Mouse (Mus musculus): ENCODE measurements around the gene Reck. TPM values are rescaled to one million over a fixed set of nuclear protein-coding genes. Genes with fewer than 3 reads are reported as not detected.

Gene Reck
- polyA plus RNA-seq, 1 experiment from 2014 or later, result 1.8 TPM

DNA sequence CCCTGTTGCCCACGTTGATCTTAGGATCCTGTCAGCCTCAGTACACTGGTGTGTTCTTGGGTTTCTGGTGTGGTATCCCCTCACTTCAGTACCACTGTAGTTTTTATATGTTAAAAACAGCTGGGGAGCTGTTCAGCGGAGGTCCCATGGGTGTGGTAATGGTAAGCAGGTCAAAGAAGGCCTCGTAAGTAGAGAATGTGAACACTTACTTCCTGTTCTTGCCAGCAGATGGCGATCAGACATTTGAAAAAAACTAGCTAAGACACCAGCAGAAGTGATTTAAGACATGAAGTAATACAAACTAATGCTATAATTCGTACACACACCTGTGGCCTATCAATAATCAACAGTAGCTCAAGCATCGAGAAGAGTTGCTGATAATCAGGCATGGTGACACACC, 31.1 kb downstream of the Reck start:
- no peak for ATAC-seq (ENCODE audit: insufficient read depth)
- no peaks in the 10 kb centered on the region for H3K9me3 ChIP-seq (replicated peaks)
- 18% methylated on average over 6 of the region's 6 CpGs for WGBS (ENCODE audit: insufficient replicate concordance)
- no peaks in the 10 kb centered on the region for H3K36me3 ChIP-seq (replicated peaks)
- no peaks in the 10 kb centered on the region for H3K4me1 ChIP-seq (replicated peaks)
- no peak overlapping the region for H3K9ac ChIP-seq
- H3K27ac ChIP-seq (replicated peaks), result no peak overlapping the region
- H3K27me3 ChIP-seq, result no peaks in the 10 kb centered on the region
- no peak overlapping the region for H3K4me2 ChIP-seq
- no peak overlapping the region for H3K4me3 ChIP-seq (replicated peaks)

DNA sequence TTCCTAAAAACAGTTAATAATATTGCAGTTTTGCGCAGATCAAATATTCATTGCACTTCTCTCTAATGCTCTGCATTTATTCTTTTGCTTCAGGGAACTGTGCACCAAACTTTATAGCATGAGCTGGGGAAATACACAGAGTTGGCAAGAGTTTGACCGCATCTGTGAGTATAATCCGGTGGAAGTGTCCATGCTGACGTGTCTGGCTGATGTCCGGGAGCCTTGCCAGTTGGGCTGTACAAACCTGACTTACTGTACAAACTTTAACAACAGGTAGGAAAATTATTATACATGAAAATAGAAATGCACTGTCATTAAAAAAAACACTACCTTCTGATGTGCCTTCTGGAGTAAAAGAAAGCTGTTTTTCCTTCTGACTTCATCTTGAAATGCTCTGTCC, 42.9 kb downstream of the Reck start:
- no peaks in the 10 kb centered on the region for H3K4me1 ChIP-seq (replicated peaks)
- WGBS (ENCODE audit: insufficient replicate concordance), result 83% methylated on average over 5 of the region's 5 CpGs

DNA sequence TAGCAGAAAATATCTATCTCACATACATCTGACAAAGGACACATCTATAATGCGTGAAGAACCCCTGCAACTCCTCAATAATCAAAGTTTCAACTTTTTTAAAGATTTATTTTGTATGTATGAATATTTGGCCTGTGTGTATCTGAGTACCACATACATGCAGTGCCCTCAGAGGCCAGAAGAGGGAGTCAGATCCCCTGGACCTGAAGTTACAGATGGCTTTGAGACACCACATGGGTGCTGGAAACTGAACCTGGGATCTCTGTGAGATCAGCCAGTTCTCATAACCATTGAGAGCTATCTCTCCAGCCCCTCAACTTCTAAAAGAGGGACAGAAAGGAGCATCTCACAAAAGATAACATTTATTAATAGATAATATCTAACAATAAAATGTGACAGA, 45.3 kb downstream of the Reck start:
- no peak for ATAC-seq (ENCODE audit: insufficient read depth)
- no peaks in the 10 kb centered on the region for H3K9me3 ChIP-seq (replicated peaks)
- H3K4me3 ChIP-seq (replicated peaks), result no peak overlapping the region
- no peaks in the 10 kb centered on the region for H3K36me3 ChIP-seq (replicated peaks)
- no peak overlapping the region for H3K4me2 ChIP-seq
- H3K27me3 ChIP-seq, result no peaks in the 10 kb centered on the region
- no peaks in the 10 kb centered on the region for H3K4me1 ChIP-seq (replicated peaks)
- no peak overlapping the region for H3K9ac ChIP-seq
- H3K27ac ChIP-seq (replicated peaks), result no peak overlapping the region
- WGBS (ENCODE audit: insufficient replicate concordance), result 61% methylated on average over 1 of the region's 1 CpGs

More for the DNA sequence above, 42.9 kb downstream of the Reck start:
- H3K27ac ChIP-seq (replicated peaks), result no peak overlapping the region
- no peak overlapping the region for H3K9ac ChIP-seq
- ATAC-seq (ENCODE audit: insufficient read depth), result no peak
- no peaks in the 10 kb centered on the region for H3K36me3 ChIP-seq (replicated peaks)
- H3K4me2 ChIP-seq, result no peak overlapping the region
- H3K9me3 ChIP-seq (replicated peaks), result no peaks in the 10 kb centered on the region
- H3K4me3 ChIP-seq (replicated peaks), result no peak overlapping the region
- no peaks in the 10 kb centered on the region for H3K27me3 ChIP-seq

DNA sequence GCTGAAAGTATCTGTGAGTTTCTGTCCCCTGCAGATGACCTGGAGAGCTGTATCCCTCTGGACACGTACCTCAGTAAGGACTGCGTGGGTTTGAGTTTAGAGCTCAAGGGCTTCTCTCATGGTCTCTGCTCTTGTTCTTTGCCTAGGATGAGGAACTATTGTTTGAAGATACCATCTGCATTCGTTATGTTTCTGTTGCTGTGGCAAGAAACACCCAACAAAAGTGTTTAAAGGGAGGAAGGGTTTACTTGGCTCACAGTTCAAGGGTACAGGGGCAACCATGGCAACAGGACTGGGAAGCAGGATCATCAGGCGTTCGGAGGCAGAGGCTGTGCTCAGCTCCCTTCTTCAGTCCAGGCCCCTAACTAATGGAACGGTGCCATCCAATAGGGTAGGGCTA, 49.8 kb downstream of the Reck start:
- Histone ChIP-seq H3K9me3 (replicated peaks) (no peaks in the 10 kb centered on the region), H3K27ac (replicated peaks) (no peak overlapping the region), H3K4me1 (replicated peaks) (no peaks in the 10 kb centered on the region), H3K36me3 (replicated peaks) (no peaks in the 10 kb centered on the region), H3K9ac (no peak overlapping the region), H3K4me3 (replicated peaks) (no peak overlapping the region), H3K4me2 (no peak overlapping the region), H3K27me3 (no peaks in the 10 kb centered on the region)
- 60% methylated on average over 6 of the region's 6 CpGs for WGBS (ENCODE audit: insufficient replicate concordance)
- no peak for ATAC-seq (ENCODE audit: insufficient read depth)

DNA sequence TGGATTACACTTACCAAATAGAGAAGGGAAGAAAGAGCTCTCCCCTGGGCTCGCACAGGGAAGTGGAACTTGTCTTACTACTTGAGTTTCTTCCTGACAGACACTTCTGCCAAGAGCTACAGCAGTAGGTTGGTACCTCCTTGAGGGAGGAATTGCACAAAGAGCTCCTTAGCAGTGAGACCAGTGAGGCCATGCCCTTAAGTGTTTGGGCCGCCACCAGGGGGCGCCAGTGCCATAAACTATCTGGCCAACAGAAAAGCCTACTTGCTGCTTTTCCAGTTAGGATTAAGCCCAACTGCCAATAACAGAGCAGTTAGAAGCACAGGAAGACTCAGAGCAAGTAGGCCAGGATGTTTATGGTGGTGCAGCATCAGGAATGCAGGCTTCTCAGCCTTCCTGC, 50.4 kb downstream of the Reck start:
- H3K36me3 ChIP-seq (replicated peaks), result no peaks in the 10 kb centered on the region
- 7% methylated on average over 3 of the region's 3 CpGs for WGBS (ENCODE audit: insufficient replicate concordance)
- no peaks in the 10 kb centered on the region for H3K9me3 ChIP-seq (replicated peaks)
- H3K27me3 ChIP-seq, result no peaks in the 10 kb centered on the region
- no peak overlapping the region for H3K4me2 ChIP-seq
- H3K4me3 ChIP-seq (replicated peaks), result no peak overlapping the region
- no peak overlapping the region for H3K27ac ChIP-seq (replicated peaks)
- H3K9ac ChIP-seq, result no peak overlapping the region
- ATAC-seq (ENCODE audit: insufficient read depth), result no peak
- H3K4me1 ChIP-seq (replicated peaks), result no peaks in the 10 kb centered on the region

DNA sequence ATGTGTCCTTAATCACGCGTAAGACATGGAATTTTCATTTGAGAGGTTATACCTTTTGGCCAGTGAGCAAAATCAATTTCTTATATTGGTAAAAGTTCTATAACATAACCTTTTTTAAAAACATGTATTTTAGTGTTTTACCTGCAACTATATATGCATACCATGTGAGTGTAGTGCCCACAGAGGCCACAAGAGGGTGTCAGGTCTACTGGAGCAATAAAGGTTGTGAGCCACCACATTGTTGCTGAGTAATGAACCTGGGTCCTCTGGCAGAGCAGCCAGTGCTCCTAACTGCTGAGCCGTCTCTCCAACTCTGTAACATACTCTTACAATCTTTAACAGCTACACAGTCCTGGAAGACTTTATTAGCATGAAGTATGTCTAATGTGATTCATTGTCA, 52.5 kb downstream of the Reck start:
- 81% methylated on average over 3 of the region's 3 CpGs for WGBS (ENCODE audit: insufficient replicate concordance)
- H3K9ac ChIP-seq, result no peak overlapping the region
- H3K9me3 ChIP-seq (replicated peaks), result no peaks in the 10 kb centered on the region
- no peak for ATAC-seq (ENCODE audit: insufficient read depth)
- no peaks in the 10 kb centered on the region for H3K4me1 ChIP-seq (replicated peaks)
- H3K27ac ChIP-seq (replicated peaks), result no peak overlapping the region
- H3K4me2 ChIP-seq, result no peak overlapping the region
- no peak overlapping the region for H3K4me3 ChIP-seq (replicated peaks)
- H3K27me3 ChIP-seq, result no peaks in the 10 kb centered on the region
- no peaks in the 10 kb centered on the region for H3K36me3 ChIP-seq (replicated peaks)

DNA sequence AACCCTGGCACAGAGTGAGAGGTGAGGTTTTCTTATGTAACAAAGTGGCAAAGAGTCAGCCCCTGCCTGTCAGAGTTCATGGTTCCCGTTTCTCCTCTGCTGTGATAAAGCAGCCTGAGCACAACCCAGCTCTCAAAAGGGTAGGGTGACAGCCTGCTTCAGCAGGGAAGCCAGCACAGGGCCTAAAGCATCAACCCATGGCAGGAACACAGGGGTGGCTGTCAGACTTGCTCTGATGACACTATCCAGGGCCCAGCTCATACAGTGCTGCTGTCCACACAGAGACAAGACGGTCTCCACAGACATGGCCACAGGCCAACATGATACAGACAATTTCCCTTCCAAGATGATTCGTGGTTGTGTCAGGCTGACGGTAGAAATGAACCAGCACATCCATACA, 56.5 kb downstream of the Reck start:
- H3K27ac ChIP-seq (replicated peaks), result no peak overlapping the region
- 40% methylated on average over 4 of the region's 4 CpGs for WGBS (ENCODE audit: insufficient replicate concordance)
- H3K4me1 ChIP-seq (replicated peaks), result peaks cover 3% of the 10 kb centered on the region
- H3K9me3 ChIP-seq (replicated peaks), result no peaks in the 10 kb centered on the region
- no peaks in the 10 kb centered on the region for H3K27me3 ChIP-seq
- H3K9ac ChIP-seq, result no peak overlapping the region
- H3K4me3 ChIP-seq (replicated peaks), result no peak overlapping the region
- no peak overlapping the region for H3K4me2 ChIP-seq
- 0 out of 2 replicates have a peak, but pooled peaks have one; percentile 28 for ATAC-seq (ENCODE audit: insufficient read depth)
- no peaks in the 10 kb centered on the region for H3K36me3 ChIP-seq (replicated peaks)

DNA sequence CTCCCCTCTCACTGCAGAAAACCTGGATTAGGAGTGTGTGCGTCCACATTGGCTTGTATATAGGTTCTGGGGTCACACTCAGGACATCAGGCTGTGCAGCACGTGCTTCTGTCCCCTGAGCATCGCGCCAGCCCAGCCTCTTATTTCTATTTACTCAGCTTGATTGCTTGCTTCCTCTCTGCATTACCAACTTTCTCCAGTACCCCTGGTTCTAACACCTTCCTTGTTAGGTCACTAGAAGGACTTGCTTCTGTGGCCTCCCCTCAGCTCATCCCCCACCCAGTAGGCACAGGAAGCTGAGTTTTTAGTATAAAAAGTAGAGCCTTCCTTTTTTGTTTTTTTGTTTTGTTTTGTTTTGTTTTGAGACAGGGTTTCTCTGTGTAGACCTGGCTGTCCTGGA, 60.9 kb downstream of the Reck start:
- no peak overlapping the region for H3K4me2 ChIP-seq
- H3K9me3 ChIP-seq (replicated peaks), result no peaks in the 10 kb centered on the region
- no peak overlapping the region for H3K9ac ChIP-seq
- no peak overlapping the region for H3K27ac ChIP-seq (replicated peaks)
- H3K27me3 ChIP-seq, result no peaks in the 10 kb centered on the region
- WGBS (ENCODE audit: insufficient replicate concordance), result 81% methylated on average over 4 of the region's 4 CpGs
- peaks cover 10% of the 10 kb centered on the region for H3K4me1 ChIP-seq (replicated peaks)
- no peak overlapping the region for H3K4me3 ChIP-seq (replicated peaks)
- ATAC-seq (ENCODE audit: insufficient read depth), result no peak
- no peaks in the 10 kb centered on the region for H3K36me3 ChIP-seq (replicated peaks)

DNA sequence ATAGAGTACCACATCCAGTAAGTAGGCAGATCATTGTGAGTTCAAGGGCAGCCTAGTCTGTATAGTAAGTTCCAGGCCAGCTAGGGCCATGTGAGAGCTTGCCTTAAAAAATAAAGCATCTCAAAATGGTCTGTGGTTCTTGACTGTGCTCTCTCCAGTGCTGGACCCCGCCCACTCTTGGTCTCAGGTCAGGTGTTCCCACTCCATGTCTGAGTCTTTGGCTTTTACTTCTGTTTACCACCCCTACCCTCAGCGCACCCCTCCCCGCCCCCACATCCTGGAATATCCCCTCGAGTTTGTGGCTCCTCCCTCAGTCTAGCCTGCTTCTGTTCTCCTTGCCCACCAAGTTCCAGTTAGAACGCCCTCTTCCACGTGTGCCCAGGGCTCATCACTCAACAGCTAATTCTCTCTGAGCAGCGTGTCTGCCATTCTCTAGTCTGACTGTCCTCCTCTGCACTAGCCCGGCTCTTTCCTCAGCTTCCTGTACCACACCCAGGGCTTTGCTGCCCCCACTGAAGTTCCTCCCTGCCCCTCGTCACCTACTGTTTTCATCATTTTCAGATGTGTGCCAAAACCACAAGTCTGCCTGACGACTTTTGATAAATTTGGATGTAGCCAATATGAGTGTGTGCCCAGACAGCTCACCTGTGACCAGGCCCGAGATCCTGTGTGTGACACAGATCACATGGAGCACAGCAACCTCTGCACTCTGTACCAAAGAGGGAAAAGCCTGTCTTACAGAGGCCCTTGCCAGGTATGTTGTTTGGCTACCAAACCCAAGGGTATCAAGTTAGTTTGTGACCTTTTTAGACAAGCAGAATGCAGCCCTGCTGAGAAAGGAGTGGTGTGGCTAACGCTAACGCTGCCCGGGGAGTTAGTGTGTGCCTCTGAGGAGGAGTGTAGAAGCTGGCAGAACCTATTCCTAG, 61.7 kb downstream of the Reck start:
- Histone ChIP-seq H3K9me3 (replicated peaks) (no peaks in the 10 kb centered on the region), H3K4me1 (replicated peaks) (peaks cover 10% of the 10 kb centered on the region), H3K27ac (replicated peaks) (peak overlapping the region; percentile 55), H3K36me3 (replicated peaks) (no peaks in the 10 kb centered on the region), H3K27me3 (no peaks in the 10 kb centered on the region), H3K4me3 (replicated peaks) (no peak overlapping the region; the same call in 1 of the 2 replicates), H3K9ac (no peak overlapping the region), H3K4me2 (no peak overlapping the region)
- 27% methylated on average over 14 of the region's 14 CpGs for WGBS (ENCODE audit: insufficient replicate concordance)
- peak; percentile 40; the same call in 1 of the 2 replicates for ATAC-seq (ENCODE audit: insufficient read depth)

DNA sequence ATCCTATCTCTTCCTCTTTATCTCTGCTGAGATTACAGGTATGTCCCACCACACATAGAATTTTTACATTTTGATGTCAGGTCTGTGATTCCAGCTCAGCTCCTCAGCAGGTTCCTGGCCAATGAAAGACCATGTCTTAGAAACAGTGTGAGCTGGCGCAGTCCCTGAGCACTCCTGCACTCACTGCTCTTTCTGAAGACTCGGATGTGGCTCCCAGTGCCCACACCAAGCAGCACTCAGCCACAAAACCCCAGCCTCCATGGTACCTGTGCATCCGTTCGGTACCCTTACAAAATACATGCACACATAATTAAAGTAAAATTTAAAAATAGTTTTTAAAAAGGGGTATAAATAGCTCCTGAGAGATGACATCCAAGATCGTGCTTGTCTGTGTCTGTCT, 66.0 kb downstream of the Reck start:
- WGBS (ENCODE audit: insufficient replicate concordance), result 67% methylated on average over 5 of the region's 5 CpGs
- no peak overlapping the region for H3K27ac ChIP-seq (replicated peaks)
- peaks cover 10% of the 10 kb centered on the region for H3K4me1 ChIP-seq (replicated peaks)
- no peaks in the 10 kb centered on the region for H3K9me3 ChIP-seq (replicated peaks)
- no peaks in the 10 kb centered on the region for H3K36me3 ChIP-seq (replicated peaks)
- ATAC-seq (ENCODE audit: insufficient read depth), result no peak
- H3K4me2 ChIP-seq, result no peak overlapping the region
- no peak overlapping the region for H3K9ac ChIP-seq
- H3K27me3 ChIP-seq, result no peaks in the 10 kb centered on the region
- no peak overlapping the region for H3K4me3 ChIP-seq (replicated peaks)

DNA sequence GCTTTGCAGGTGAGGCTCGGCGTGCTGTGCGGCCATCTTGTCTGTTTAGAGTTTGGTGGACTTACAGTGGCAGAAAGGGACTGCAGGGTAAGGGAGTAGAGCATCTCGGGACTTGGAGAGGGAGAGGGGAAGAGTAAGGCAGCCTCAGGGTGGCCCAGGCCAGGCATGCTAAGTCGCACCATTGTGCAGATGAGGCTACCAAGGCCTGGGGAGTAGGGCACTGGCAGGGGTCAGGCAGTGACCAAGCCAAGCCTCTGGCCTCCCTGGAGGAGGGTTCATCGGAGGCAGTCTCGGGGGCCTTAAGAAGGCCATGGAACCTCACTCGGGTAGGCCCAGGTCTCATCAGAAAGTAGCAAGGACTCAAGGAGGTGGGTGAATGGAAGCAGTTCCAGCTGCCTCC, 67.1 kb downstream of the Reck start:
- no peaks in the 10 kb centered on the region for H3K9me3 ChIP-seq (replicated peaks)
- no peaks in the 10 kb centered on the region for H3K36me3 ChIP-seq (replicated peaks)
- no peaks in the 10 kb centered on the region for H3K27me3 ChIP-seq
- H3K9ac ChIP-seq, result no peak overlapping the region
- no peak overlapping the region for H3K27ac ChIP-seq (replicated peaks)
- no peak overlapping the region for H3K4me2 ChIP-seq
- H3K4me1 ChIP-seq (replicated peaks), result peaks cover 1% of the 10 kb centered on the region; the same call in 1 of the 2 replicates
- ATAC-seq (ENCODE audit: insufficient read depth), result no peak
- WGBS (ENCODE audit: insufficient replicate concordance), result 75% methylated on average over 8 of the region's 8 CpGs
- H3K4me3 ChIP-seq (replicated peaks), result no peak overlapping the region

DNA sequence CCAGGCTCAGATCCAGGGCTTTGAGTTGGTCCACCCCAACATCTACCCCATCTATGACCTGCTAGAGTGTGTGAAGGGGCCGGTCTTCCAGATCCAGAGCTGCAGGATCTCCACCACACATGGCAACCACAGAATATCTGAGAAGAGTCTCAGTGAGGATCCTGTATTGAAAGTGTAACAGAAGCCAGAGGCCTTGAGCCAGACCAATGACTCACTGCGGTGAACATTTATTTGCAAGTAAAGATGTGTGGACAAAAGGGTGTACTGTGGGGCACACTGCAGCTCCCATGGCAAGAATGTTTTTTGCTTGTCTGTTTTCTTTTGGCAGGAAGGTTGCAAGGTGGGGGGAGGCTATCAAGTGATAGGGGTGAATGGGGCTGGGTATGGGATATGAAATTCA, 72.2 kb downstream of the Reck start:
- no peaks in the 10 kb centered on the region for H3K4me1 ChIP-seq (replicated peaks)
- H3K9ac ChIP-seq, result no peak overlapping the region
- H3K4me3 ChIP-seq (replicated peaks), result no peak overlapping the region
- H3K9me3 ChIP-seq (replicated peaks), result no peaks in the 10 kb centered on the region
- no peaks in the 10 kb centered on the region for H3K36me3 ChIP-seq (replicated peaks)
- no peaks in the 10 kb centered on the region for H3K27me3 ChIP-seq
- 80% methylated on average over 2 of the region's 2 CpGs for WGBS (ENCODE audit: insufficient replicate concordance)
- ATAC-seq (ENCODE audit: insufficient read depth), result no peak
- no peak overlapping the region for H3K27ac ChIP-seq (replicated peaks)
- no peak overlapping the region for H3K4me2 ChIP-seq
